Mouse (Mus musculus) liver, postnatal 0 days (tissue): ENCODE measurements at regions not wholly inside any gene's neighbourhood (a gene's known extent, or its start where the extent isn't known, plus 50 kb on each side); places are given as distances from the start of the nearest gene placed in this dataset.
A peak's percentile ranks its signal among the peaks of the same experiment; 100 is the strongest.

Experiments used
- ATAC-seq: fragments of 200-750 bp; cut with Nextera tagmentation; 2 replicates; pipeline ENCODE4 v1.8.0; 2017; ENCODE audit warnings: mild to moderate bottlenecking, moderate library complexity
- DNase-seq: peaks from one replicate; pipeline ENCODE4 v3.0.0-alpha.2; 2016
- H3K27ac ChIP-seq: fragments of 300-500 bp; sonication (generic); 2 replicates; pipeline ENCODE4 v1.5.1; 2014; ENCODE audit warnings: antibody characterized with exemption, moderate library complexity, mild to moderate bottlenecking, low read depth
- H3K27me3 ChIP-seq: fragments of 300-500 bp; sonication (generic); 2 replicates; pipeline ENCODE4 v1.6.1; 2014; ENCODE audit warnings: low read length, control low read depth, mixed read lengths; ENCODE audit not compliant: insufficient read depth
- H3K36me3 ChIP-seq: fragments of 300-500 bp; sonication (generic); replicated peaks from 2 replicates; pipeline ENCODE4 v1.6.1; 2014; ENCODE audit warnings: mild to moderate bottlenecking, control low read depth, low read length, moderate library complexity, mixed read lengths; ENCODE audit not compliant: insufficient read depth
- H3K4me1 ChIP-seq: fragments of 300-500 bp; sonication (generic); 2 replicates; pipeline ENCODE4 v1.6.1; 2014; ENCODE audit warnings: antibody characterized with exemption, mild to moderate bottlenecking, control low read depth; ENCODE audit not compliant: insufficient read depth
- H3K4me2 ChIP-seq: fragments of 300-500 bp; sonication (generic); 2 replicates; pipeline ENCODE4 v1.6.1; 2014; ENCODE audit warnings: low read depth, mild to moderate bottlenecking, low read length, moderate library complexity, mixed read lengths
- H3K4me3 ChIP-seq: fragments of 300-500 bp; sonication (generic); 2 replicates; pipeline ENCODE4 v1.5.1; 2014; ENCODE audit warnings: low read depth, low read length
- H3K9ac ChIP-seq: fragments of 300-500 bp; sonication (generic); replicated peaks from 2 replicates; pipeline ENCODE4 v1.6.1; 2014; ENCODE audit warnings: mild to moderate bottlenecking, moderate library complexity
- H3K9me3 ChIP-seq: fragments of 300-500 bp; sonication (generic); 2 replicates; pipeline ENCODE4 v1.6.1; 2016; ENCODE audit warnings: mild to moderate bottlenecking, control low read depth, low read length, mixed read lengths
- CTCF ChIP-seq: sonication (generic); IDR thresholded peaks from 2 replicates; pipeline ENCODE4 v1.5.1; 2016; ENCODE audit warnings: antibody characterized with exemption, low read depth
- EP300 ChIP-seq: IDR thresholded peaks from 2 replicates; pipeline ENCODE4 v1.6.1; 2016; ENCODE audit warnings: antibody characterized with exemption, low read depth, mild to moderate bottlenecking
- WGBS: fragments of 180-500 bp; shearing (Covaris S2); extraction: QIAGEN DNeasy Blood & Tissue Kit; methylation state at CpG from one replicate; pipeline ENCODE4 v1.1.7; 2014; ENCODE audit not compliant: insufficient replicate concordance; 5-methylcytosine and 5-hydroxymethylcytosine counted together

DNA sequence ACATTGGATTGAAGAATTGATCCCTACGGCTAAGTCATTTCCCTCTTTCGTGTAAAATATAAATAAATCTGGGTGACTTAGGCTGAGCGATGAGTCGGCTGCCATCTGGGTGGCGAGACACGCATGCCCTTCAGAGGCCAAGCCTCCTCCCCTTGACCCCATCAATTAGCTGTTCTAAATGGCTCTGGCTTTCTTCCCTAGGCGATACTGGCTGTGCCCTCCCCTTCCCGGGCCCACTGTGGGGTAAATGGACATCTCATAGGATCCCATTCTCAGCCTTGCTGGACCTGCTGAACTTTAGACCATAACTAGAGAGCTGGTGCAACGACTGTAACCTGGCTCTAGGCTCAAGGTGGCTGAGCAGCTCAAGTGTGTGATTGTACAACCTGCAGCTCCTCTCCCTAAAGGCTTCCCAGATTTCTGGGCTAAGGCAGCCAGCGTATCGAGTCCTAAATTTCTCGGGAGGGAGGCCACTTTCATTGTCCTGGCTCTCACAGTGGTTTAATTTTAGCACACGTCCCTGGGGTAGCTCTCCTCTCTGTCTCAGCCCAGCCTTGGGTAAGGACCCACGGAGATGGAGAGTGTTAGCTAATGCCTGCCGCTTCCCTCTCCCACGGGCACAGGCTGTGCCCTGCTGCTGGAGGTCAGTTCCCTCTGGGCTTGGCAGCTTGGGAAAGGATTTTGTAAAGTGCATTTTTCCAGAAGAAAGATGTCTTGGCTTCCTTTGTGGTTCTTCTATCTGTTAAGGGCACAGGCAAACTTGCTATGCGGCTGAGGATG is 80.7 kb upstream of the Zc3h12a start:
- ATAC-seq (no peak), DNase-seq (no peak)
- Histone ChIP-seq H3K4me3 (no peak overlapping the region), H3K27me3 (no peaks in the 10 kb centered on the region), H3K9ac (no peak overlapping the region), H3K4me1 (no peaks in the 10 kb centered on the region), H3K4me2 (no peak overlapping the region), H3K9me3 (no peaks in the 10 kb centered on the region), H3K36me3 (no peaks in the 10 kb centered on the region), H3K27ac (no peak overlapping the region)
- TF ChIP-seq EP300 (no peak), CTCF (no peak)
- 66% methylated on average over 17 of the region's 17 CpGs for WGBS

DNA sequence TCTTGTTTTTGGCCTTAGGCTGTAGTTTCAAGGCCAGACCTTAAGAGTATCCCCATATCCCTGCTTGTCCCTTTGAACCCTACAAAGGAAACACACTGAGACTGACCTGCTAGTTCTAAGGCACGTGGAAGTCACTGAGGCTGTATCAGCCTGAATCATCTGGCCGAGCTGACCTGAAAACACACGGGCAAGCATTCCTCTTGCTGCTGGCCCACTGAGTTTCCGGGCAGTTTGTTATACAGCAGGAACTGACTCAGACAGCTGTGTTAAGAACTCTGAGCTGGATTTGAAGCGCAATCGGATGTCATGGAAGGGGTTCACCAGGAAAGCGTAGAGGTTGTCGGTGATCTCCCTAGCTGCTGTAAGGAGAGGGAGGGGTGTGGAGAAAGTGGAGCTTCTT is 75.9 kb upstream of the Zc3h12a start:
- TF ChIP-seq EP300 (no peak), CTCF (no peak)
- Histone ChIP-seq H3K4me3 (no peak overlapping the region), H3K27ac (no peak overlapping the region), H3K27me3 (no peaks in the 10 kb centered on the region), H3K9me3 (no peaks in the 10 kb centered on the region), H3K4me2 (no peak overlapping the region), H3K36me3 (no peaks in the 10 kb centered on the region), H3K4me1 (no peaks in the 10 kb centered on the region), H3K9ac (no peak overlapping the region)
- no peak for ATAC-seq
- 68% methylated on average over 8 of the region's 8 CpGs for WGBS
- DNase-seq: no peak

DNA sequence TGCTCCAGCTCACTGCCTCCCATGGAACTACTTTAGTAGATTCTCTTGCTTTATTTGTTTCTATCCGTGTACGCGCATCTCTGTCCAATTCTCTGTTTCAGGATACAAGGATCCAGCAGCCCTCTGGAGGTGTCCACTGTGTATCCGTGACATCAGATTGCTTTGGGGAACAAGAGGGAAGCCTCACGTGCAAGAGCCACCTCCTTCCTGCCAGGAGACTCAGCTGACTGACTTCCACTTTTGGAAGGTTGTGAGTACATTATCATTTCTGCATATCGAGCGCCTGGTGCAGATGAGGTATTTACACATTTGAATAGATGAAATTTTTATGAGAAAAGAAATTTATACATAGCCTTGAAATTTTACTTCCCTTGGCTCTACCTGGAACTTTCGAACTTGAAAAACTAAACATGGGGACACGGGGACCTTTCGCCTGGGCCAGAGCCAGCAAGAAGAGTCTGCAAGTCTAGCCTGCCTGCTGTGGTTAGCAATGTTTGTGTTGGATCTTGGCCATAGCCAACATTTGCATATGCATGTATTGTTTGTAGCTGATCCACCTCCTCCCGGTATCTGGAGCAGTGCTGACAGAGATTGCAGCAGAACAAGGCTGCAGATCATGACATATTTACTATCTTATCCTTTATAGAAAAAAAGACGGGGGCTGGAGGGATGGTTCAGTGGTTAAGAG is 74.1 kb upstream of the Zc3h12a start:
- H3K36me3 ChIP-seq: no peaks in the 10 kb centered on the region
- no peak for ATAC-seq
- TF ChIP-seq EP300: no peak
- no peak for TF ChIP-seq CTCF
- H3K27me3 ChIP-seq: no peaks in the 10 kb centered on the region
- WGBS: 58% methylated on average over 12 of the region's 12 CpGs
- no peak overlapping the region for H3K27ac ChIP-seq
- H3K4me2 ChIP-seq: no peak overlapping the region
- no peak overlapping the region for H3K9ac ChIP-seq
- H3K9me3 ChIP-seq: no peaks in the 10 kb centered on the region
- no peak overlapping the region for H3K4me3 ChIP-seq
- no peaks in the 10 kb centered on the region for H3K4me1 ChIP-seq
- DNase-seq: peak; percentile 54

DNA sequence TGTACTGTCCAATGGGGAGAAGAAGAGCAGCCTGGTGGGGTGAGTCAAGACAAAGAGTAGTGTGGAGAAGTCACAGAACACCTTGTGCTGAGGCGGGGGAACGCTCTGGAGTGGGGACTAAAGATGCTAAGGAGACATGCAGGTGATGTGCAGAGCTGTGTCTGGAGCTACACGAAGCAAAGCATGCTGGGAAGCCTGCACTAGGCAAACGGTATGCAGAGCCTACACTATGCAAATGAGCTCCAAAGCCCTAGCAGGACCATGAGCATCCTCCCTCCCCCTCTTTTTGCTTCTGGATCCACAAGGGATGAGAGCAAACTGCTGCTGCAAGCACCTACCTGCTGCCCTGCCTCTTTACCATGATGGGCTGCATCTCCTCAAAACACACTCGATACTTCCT is 73.1 kb upstream of the Zc3h12a start:
- WGBS: 62% methylated on average over 5 of the region's 5 CpGs
- ATAC-seq: no peak

DNA sequence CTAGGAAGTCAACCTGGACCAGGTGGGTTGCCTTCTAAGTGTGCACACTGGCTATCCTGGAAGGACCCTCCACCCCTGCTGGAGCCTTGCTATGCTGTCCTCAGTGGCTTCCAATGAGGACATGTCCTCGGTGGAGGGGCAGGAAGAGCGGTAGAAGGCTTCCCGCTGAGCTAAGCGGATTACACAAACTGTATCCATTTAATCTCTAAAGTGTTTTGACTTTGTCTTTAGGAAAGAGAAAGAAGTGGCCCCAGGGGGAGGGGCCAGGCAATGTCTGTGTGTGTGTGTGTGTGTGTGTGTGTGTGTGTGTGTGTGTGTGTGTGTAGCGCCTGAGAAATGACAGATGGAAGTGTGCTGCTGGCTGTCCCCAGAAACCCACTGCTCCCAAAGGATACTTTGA is 71.6 kb upstream of the Zc3h12a start:
- 43% methylated on average over 5 of the region's 5 CpGs for WGBS
- H3K27ac ChIP-seq: no peak overlapping the region
- no peak overlapping the region for H3K4me2 ChIP-seq
- H3K9ac ChIP-seq: no peak overlapping the region
- TF ChIP-seq CTCF: no peak
- ATAC-seq: no peak
- no peaks in the 10 kb centered on the region for H3K36me3 ChIP-seq
- H3K27me3 ChIP-seq: 0 out of 2 replicates have a peak, but pooled peaks cover 3% of the 10 kb centered on the region
- H3K4me3 ChIP-seq: no peak overlapping the region
- no peak for DNase-seq
- no peaks in the 10 kb centered on the region for H3K4me1 ChIP-seq
- H3K9me3 ChIP-seq: no peaks in the 10 kb centered on the region

More for the DNA sequence above, 73.1 kb upstream of the Zc3h12a start:
- H3K4me3 ChIP-seq: no peak overlapping the region
- H3K36me3 ChIP-seq: no peaks in the 10 kb centered on the region
- H3K9ac ChIP-seq: no peak overlapping the region
- no peak for DNase-seq
- no peaks in the 10 kb centered on the region for H3K9me3 ChIP-seq
- H3K4me1 ChIP-seq: no peaks in the 10 kb centered on the region
- H3K27me3 ChIP-seq: no peaks in the 10 kb centered on the region
- H3K4me2 ChIP-seq: no peak overlapping the region
- H3K27ac ChIP-seq: no peak overlapping the region
- TF ChIP-seq EP300 (no peak), CTCF (no peak)

DNA sequence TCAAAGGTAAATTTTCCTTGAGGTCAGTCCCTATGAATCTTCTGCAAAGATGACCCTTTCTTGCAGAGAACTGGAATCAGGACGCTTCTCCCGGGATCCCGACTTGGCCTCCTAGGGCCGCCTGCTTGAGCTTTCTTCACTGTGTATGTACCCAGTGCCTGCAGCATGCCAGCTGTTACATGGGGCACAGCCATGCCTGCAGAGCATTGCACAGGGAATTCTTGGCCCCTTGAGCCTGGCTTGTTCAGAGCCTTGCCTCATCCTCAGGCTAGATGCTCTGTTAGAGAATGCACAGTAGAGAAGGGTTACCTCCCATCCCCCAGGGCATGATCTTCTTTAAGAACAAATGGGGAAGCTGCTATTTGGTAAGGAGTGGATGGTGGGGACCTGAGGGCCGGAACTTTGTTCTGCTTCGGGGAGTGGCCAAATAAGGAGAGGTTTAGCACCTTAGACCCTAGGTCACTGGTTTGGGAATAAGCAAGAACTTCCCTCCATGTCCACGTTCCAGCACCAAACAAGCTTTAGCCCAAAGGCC is 68.3 kb upstream of the Zc3h12a start:
- Histone ChIP-seq H3K9ac (no peak overlapping the region), H3K27me3 (peaks cover 3% of the 10 kb centered on the region; the same call in 1 of the 2 replicates), H3K27ac (no peak overlapping the region), H3K9me3 (no peaks in the 10 kb centered on the region), H3K36me3 (no peaks in the 10 kb centered on the region), H3K4me1 (no peaks in the 10 kb centered on the region), H3K4me2 (no peak overlapping the region), H3K4me3 (no peak overlapping the region)
- ATAC-seq (no peak), DNase-seq (no peak)
- no peak for TF ChIP-seq EP300
- TF ChIP-seq CTCF: no peak
- 49% methylated on average over 7 of the region's 7 CpGs for WGBS
